Mouse (Mus musculus) Muller cell, postnatal 12 days (primary cell): ENCODE results near the gene Speer4b.
"Not testable (repeated sequence)": the region's sequence is repeated elsewhere in the genome, so short reads cannot be mapped to it uniquely, and the experiment has no call there.

ENCODE experiments used
- DNase-seq: peaks from one replicate; pipeline ENCODE4 v3.0.0-alpha.2; 2015; ENCODE audit errors: inconsistent ontology term

The Speer4b gene

DNA sequence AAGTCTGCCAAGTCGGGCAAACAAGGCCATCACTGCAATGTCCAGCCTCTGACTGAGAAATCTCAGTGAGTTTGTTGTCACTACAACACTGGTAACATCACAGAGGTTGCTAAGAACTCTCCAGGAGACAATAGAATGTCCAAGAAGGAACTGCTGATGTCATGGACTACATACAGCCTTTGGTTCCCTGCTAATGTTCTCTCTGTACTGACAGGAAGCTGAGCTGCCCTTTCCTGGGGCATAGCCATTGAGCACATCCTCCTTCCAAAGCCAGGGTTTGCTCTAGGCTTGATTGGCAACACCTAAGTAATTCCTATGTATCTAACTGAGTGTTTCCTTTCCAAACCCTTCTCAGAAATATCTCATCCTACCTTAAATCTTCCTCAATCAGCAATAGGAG lies at the start of gene Speer4b:
Speer4b (minus strand) TSS at position 101 of the 400 bp plus-strand sequence.
- DNase-seq, result not testable (repeated sequence)

DNA sequence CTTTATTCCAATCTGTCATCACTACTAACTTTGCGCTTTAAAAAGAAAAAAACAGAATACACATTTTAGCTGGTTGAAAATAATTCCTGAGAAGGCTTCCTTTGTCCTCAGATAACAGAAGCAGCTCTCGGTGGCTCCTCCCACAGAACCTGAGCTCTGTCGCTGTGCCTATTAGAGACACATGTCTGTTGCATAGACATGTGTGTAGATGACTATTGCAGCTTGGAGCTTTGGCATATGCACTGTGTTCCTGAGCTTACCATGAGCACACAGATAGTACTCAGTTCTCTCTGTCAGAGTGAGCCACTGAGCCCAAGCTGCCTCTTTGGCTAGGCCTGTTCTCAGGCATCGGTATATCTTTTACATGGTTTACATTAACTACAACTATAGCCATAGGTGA lies 48.1 kb upstream of the Speer4b start:
- no peak for DNase-seq

DNA sequence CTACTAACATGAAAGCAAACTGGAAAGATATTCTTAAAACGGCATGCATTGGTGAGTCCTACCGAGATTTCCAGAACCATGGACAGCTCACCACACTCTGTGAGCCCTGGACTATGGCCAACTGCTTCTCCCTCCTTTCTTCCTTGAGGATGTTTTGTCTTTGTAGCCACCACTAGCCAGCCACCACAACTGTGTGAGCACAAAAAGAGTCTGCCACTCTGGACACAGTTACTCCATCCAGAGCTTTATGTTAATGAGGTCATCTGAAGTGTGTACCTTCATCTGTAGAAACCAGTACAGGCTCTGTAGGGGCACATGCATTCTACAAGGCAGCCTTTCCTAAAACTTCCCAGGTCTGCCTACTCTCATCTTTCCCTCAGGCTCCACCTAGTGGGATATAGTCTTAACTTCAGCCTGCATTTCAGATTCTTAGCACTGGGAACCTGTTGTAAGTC lies 43.6 kb upstream of the Speer4b start:
- DNase-seq, result peak; percentile 57

DNA sequence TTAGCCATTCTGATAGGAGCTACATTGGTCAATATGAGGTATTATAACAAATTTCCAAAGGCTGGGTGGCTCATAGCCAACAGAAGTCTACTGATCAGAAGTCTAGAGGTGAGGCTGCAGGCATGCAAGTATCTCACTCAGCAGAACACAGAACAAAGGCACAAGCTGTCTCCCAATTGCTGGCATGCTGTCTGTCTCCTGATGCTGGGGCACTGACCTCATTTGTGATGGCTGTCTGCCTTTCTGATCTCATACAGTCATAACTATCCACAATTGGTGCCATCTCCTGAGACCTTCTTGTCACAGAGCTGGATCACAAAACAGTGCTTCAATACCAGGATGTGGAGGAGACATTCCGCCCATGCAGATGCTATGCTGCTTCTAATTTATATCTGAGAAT lies 25.7 kb upstream of the Speer4b start:
- DNase-seq, result peak; percentile 61

DNA sequence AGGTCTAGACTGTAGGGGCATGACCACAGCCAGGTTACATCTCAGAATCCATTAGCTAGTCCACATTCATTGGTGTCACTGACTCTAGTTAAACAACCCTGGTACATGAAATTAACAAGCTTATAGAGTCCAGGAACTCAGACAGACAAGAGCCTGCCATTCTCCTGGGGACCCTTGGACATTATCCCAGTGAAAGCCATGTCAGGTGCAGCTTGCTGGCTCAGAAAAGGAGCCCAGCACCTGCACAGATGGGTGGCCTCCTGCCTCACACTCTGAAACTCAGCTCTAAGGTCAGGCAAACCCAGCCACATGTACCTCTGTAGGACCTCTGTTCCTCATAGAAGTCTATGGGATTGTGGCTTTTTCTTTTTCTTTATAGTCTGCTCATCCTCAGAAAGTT lies 17.5 kb upstream of the Speer4b start:
- no peak for DNase-seq

DNA sequence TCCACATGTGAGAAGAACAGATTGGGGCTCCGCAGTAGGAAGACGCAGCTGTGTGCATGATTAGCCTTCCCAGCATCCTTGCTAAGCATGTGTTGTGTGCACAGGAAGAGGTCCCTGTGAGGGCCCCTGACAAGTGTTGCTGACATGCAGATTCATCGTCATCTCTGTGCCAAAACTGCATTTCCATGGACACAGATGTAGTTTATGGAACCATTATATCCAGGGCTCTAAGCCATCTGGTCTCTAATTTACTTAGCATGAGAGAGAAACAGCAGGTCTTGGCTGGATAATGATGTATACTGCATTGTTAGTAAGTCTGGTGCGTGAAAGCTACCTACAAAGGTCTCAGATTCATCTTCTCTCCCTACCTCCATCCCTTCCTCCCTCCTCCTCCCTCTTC lies 10.3 kb downstream of the Speer4b start:
- DNase-seq, result no peak

DNA sequence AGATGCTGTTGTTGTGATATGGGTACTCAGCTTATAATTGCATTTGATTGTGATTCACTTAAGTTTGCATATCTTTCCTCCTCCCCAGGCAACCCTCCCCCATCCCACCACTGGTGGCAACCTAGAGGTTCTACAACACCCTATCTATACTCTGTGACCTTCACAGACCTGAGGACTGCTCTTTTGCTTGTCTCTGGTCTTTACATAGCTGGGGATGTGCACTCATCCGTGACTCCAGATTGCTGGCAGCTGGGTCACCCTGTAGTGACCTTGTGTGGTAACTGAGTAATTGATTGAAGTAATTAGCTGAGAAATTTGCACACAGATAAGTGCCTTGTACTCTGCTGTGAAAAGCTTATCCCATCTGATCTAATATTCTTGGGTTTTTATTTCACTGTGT lies 15.1 kb downstream of the Speer4b start:
- DNase-seq, result peak; percentile 47

DNA sequence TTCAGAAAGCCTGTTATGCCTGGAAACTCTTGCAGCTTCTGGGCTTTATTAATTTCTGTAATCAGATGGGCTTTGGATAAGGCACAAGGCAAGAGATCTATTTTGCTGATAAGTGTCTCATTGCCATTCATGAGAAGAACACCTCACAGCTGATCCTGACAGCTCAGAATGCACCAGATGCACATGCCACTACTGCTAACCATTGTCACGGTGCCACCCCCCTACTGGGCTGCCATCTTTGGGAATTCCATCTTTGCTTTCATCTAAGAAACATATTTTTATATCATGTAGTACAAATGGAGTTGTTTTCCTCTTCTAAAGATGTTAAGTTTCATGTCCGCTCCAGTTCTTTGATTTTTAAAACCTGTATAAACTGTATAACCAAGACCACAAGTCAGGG lies 19.5 kb downstream of the Speer4b start:
- no peak for DNase-seq

DNA sequence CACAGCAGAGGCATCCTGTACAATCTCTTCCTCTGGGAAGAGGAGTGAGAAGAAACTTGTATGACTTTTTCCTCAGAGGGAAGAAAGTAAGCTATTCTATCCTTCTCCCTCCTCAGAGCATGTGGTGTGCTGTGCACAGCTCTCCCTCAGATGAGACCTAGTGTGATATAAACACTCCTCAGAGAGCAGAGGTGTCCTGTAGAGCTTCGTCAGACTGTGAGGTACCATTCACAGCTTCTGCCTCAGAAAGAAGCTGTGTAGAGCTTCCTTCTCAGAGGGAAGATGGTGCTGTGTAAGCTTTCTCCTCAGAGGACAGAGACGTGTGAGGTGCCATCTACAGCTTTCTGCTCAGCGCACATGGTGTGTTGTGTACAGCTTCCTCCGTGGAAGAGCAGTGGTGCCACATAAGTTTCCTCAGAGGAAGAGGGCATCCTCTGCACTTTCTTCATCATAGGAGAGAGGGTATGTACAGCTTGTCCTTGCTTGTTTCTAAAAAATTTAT lies 26.2 kb downstream of the Speer4b start:
- DNase-seq, result no peak

DNA sequence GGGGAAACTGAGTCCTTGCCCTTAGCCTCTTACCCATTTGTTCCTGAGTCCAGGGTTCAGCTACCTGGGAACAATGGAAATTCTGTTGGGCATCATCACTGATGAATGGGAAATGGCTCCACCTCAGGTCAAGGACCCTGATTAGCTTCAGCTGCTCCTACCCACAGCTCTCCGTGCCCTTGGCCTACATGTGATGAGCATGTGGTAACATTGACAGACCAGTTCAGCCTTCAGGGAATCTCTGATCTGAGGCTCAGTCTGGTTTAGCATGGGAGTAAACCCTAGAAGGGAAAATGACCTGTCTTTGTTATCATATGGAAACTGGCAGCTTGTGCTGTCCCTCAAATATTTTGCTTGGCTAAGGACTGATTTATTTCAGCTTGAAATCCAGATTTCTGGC lies 43.6 kb downstream of the Speer4b start:
- DNase-seq, result no peak

DNA sequence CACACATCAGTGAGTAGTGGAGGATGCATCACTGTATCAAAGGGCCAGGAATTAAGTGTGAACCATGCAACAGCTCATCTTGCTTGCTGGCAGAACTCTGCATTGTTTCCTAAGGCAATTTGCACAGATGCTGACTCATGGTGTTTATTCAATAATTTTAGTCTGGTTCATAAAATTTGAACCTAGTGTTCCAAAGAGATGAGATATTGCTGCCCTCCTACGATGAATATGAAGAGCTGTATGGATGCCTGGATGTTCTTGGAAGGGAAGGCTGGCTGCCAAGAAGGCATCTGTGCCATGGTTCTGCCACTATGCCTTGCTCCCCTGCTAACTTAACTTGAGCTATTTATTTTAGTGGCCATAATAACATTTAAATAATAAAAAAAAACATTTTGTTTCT lies 44.3 kb downstream of the Speer4b start:
- DNase-seq, result peak; percentile 44

DNA sequence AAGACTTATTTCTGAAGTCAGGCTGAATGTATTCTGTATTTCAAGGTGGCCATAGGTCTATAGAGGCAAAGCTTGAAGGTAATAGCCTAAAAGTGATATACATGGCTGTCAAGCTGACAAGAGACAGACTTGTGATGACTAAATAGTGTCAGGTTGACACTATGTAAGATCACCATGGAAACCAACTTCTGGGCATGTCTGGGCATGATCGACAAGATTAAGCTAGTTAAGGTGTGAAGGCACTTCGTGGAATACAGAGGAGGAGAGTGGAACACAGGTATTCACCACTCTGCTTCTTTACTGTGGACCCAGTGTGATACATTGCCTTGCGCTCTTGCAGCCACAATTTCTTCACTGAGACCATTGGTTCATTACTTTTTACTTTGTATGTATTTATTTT lies 46.9 kb downstream of the Speer4b start:
- DNase-seq, result no peak

DNA sequence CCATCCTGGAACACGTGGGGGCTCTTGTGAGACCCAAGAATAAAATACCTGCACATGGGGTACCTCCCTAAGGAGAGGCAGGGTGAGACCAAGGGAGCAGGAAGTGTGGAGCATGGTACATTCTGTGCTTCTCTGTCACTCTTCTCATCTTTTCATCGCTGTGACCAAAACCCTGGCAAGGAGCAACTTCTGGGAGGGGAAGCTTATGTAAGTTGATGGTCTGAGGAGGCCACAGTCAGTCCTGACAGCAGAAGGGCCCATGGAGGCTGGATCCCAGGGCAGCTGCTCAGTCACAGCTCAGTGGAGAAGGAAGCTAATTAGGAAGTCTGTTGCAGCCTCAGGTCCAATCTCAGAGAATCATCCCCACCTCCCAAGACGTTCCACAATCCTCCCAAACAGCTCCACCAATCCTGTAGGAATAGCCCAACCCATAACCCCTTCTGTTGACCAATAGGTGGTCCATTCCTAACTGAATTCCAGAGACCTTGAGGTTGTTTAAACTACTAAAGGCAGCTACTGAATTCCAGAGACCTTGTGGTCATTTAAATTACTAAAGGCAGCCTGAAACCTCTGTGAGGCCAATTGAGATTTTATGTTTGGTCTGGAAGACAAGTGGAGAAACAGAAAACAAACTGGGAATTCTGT lies 47.9 kb downstream of the Speer4b start:
- DNase-seq, result peak; percentile 14
